Mouse (Mus musculus) bone marrow macrophage, adult 2 months (primary cell): Measurements from ENCODE around the gene Ttll1.

Source experiments
- CTCF ChIP-seq: IDR thresholded peaks from 2 replicates; pipeline ENCODE4 v1.5.1; 2012; ENCODE audit warnings: low read depth, mild to moderate bottlenecking, low read length, moderate library complexity
- POLR2A ChIP-seq: IDR thresholded peaks from 2 replicates; pipeline ENCODE4 v1.6.1; 2012; ENCODE audit warnings: mild to moderate bottlenecking, low read depth, low read length, borderline replicate concordance

DNA sequence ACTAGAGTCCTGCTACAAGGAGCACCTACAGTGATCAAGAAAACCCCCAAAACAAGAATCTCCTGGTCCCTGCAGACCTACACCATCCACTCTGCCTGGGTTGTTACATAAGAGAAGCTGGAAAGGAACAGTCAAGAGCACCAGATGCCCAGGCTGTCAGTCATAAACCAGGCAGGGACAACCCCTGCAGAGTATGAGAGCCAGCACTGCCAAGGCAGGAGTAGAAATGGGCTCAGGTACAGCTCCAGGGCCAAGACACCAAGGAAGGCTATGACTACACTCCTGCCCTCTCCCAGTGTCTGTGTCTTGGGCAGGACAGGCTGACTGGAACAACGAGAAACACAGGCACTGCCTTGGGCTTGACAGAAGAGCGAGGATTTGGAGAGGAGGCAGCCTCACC lies 39.4 kb upstream of the Ttll1 start:
- TF ChIP-seq CTCF (no peak), POLR2A (no peak)
